Mouse (Mus musculus) megakaryocyte, embryonic 14.5 days (primary cell): ENCODE measurements around the gene Lrch1.

ENCODE experiments used
- FLI1 ChIP-seq: IDR thresholded peaks from 2 replicates; pipeline ENCODE4 v1.6.1; 2012; ENCODE audit warnings: low read length, inconsistent platforms, mixed read lengths
- GATA1 ChIP-seq: IDR thresholded peaks from 3 replicates; pipeline ENCODE4 v1.6.1; 2012; ENCODE audit warnings: mixed read lengths, low read length, inconsistent platforms, borderline replicate concordance

GRCm38 (mm10) chr14:74849020-74849419 lies 98.7 kb downstream of the Lrch1 start:
- TF ChIP-seq GATA1 (no peak), FLI1 (no peak)
